Mouse (Mus musculus) mammary gland, adult 2 months (tissue): ENCODE results near the gene Nxph3. TPM values are rescaled to one million over a fixed set of nuclear protein-coding genes. Genes with fewer than 3 reads are reported as not detected.

ENCODE experiments used
- polyA plus RNA-seq: library from polyadenylated mRNA; depleted of rRNA; stranded (reverse); fragments of >200 nt; gene quantifications from 2 replicates; pipeline ENCODE4 v1.2.3, GENCODE M21; 2012; ENCODE audit warnings: low replicate concordance; rRNA removed

Gene Nxph3
- 3.5 and 6.6 TPM in 2 replicates for polyA plus RNA-seq

GRCm38 (mm10) chr11:95514298-95514861 lies at the start of gene Nxph3:
Nxph3 (minus strand) TSS chr11:95514570.

Other genes with a start within 250 kb of the Nxph3 start
- gene Kat7, start 204.3 kb downstream of the Nxph3 start, polyA plus RNA-seq = 25.6 and 51.8 TPM in 2 replicates
- gene Fam117a, start 177.6 kb downstream of the Nxph3 start, polyA plus RNA-seq = 52.6 and 81.5 TPM in 2 replicates
- gene Slc35b1, start 129.9 kb downstream of the Nxph3 start, polyA plus RNA-seq = 59.5 and 121 TPM in 2 replicates
- 32.9 and 38.4 TPM in 2 replicates for gene Spop, start 100.5 kb downstream of the Nxph3 start, polyA plus RNA-seq
- gene Ngfr, start 73.2 kb upstream of the Nxph3 start, polyA plus RNA-seq = 7.2 and 15.5 TPM in 2 replicates
- gene Phb, start 152.4 kb upstream of the Nxph3 start, polyA plus RNA-seq = 84.2 and 160 TPM in 2 replicates
- gene Zfp652, start 198.1 kb upstream of the Nxph3 start, polyA plus RNA-seq = 23.4 and 36.6 TPM in 2 replicates
- gene B130006D01Rik, start 209.0 kb upstream of the Nxph3 start, polyA plus RNA-seq = 0.04 and 0.10 TPM in 2 replicates